Mouse (Mus musculus) mesoderm, embryonic 11.5 days (tissue): ENCODE results near the gene Sema5b.

Experiments used
- DNase-seq: peaks from one replicate; pipeline ENCODE4 v3.0.0-alpha.2; 2012; ENCODE audit warnings: low read depth, low spot score

The Sema5b gene

DNA sequence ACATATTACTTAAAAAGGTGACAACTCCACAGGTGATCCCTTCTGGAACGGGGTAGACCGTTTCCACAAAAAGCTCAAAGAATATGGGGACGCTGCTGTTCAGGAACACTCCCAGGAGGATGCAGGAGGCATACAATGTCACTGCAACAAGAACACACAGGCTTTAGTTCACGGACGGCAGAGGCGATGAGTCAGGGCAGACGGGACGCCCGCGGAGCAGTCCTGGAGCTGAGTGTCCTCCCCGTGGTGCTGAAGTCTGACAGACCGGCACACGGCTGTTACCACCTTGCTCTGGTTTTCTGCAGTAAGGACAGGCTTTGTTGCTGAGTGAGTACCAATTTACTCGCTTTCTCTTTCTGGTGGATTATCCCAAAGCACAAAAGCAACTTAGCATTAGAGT is 163.9 kb downstream of the Sema5b start:
- DNase-seq = peak; percentile 9

DNA sequence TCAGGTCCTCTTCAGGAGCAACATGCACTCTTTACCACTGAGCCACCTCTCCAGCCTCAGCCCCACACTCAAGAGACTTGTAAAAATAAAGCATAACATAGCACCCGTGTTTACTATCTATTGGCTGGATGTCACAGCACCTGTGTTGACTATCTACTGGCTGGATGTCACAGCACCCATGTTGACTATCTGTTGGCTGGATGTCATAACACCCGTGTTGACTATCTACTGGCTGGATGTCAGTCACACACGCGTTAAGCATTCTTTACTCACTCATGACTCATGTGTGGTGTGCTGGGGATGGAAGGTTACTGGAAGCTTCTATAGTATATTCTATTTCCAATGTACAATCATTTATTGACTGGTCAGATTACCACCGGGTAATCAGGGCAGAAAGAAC is 166.1 kb downstream of the Sema5b start:
- DNase-seq = no peak

DNA sequence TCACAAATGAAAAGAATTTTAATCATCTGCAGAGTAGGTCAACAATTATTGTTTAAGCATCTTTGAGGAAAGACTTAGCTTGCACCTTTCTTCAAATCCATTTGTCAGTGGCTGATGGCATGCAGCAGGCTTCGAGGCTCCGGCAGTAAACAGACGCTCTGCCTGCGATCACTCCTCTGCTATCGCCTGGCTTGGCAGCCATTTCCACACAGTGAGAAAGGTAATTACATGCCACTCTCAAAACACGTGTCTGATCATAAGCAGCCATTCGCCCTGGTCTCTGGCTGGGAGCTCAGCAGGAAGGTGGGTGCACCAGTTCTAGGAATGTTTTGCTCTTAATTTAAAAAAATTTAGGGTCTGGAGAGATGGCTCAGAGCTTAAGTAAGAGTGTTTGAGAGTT is 170.1 kb downstream of the Sema5b start:
- DNase-seq = no peak

DNA sequence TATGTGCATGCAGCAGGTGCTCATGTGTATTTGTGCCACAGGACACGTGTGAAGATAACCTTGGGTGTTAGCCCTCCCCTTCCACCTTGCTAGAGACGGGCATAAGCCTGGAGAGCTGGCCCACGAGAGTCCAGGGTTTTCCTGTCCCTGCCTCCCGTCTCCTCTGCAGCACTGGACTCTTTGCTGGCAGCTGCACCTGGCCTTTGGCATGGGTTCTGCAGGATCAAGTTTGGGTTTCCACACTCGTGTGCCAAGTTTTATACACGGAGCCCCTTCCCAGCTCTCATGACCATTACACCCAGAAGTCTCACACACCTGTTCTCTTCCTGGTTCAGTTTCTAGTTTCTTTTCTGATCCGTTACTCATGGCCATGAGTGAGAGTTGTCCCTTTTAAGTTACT is 172.7 kb downstream of the Sema5b start:
- no peak for DNase-seq
